Mouse (Mus musculus) embryonic facial prominence, embryonic 14.5 days (tissue): Measurements from ENCODE around the gene Acaa1b. TPM values are rescaled to one million over a fixed set of nuclear protein-coding genes. Genes with fewer than 3 reads are reported as not detected.

Experiments used
- ATAC-seq: fragments of 200-750 bp; cut with Nextera tagmentation; 2 replicates; pipeline ENCODE4 v1.8.0; 2017; ENCODE audit warnings: low read depth, moderate number of reproducible peaks, moderate TSS enrichment
- DNase-seq: peaks from one replicate; pipeline ENCODE4 v3.0.0-alpha.2; 2015; ENCODE audit warnings: low spot score
- H3K27ac ChIP-seq: fragments of 300-500 bp; sonication (generic); replicated peaks from 2 replicates; pipeline ENCODE4 v1.5.1; 2014; ENCODE audit warnings: low read depth, mild to moderate bottlenecking, low read length, moderate library complexity
- H3K27me3 ChIP-seq: fragments of 300-500 bp; sonication (generic); replicated peaks from 2 replicates; pipeline ENCODE4 v1.6.1; 2014; ENCODE audit warnings: low read length; ENCODE audit not compliant: control insufficient read depth, insufficient read depth
- H3K36me3 ChIP-seq: fragments of 300-500 bp; sonication (generic); 2 replicates; pipeline ENCODE4 v1.6.1; 2014; ENCODE audit warnings: low read length, mixed read lengths; ENCODE audit not compliant: control insufficient read depth, insufficient read depth
- H3K4me1 ChIP-seq: fragments of 300-500 bp; sonication (generic); 2 replicates; pipeline ENCODE4 v1.6.1; 2014; ENCODE audit warnings: antibody characterized with exemption, low read length; ENCODE audit not compliant: control insufficient read depth, insufficient read depth
- H3K4me2 ChIP-seq: fragments of 300-500 bp; sonication (generic); 2 replicates; pipeline ENCODE4 v1.6.1; 2014; ENCODE audit warnings: low read depth, mild to moderate bottlenecking, low read length, moderate library complexity, mixed read lengths
- H3K4me3 ChIP-seq: fragments of 300-500 bp; sonication (generic); 2 replicates; pipeline ENCODE4 v1.5.1; 2014; ENCODE audit warnings: low read depth, mild to moderate bottlenecking, low read length
- H3K9ac ChIP-seq: fragments of 300-500 bp; sonication (generic); 2 replicates; pipeline ENCODE4 v1.6.1; 2014; ENCODE audit warnings: low read depth, mild to moderate bottlenecking, low read length, moderate library complexity, mixed read lengths
- H3K9me3 ChIP-seq: fragments of 300-500 bp; sonication (generic); 2 replicates; pipeline ENCODE4 v1.6.1; 2016; ENCODE audit warnings: low read length; ENCODE audit not compliant: control insufficient read depth
- WGBS: fragments of 180-500 bp; shearing (Covaris S2); extraction: QIAGEN DNeasy Blood & Tissue Kit; methylation state at CpG from one replicate; pipeline ENCODE4 v1.1.7; 2014; 5-methylcytosine and 5-hydroxymethylcytosine counted together
- polyA plus RNA-seq: library from polyadenylated mRNA; unstranded; fragments of >200 nt; fragmentation: Nextera tagmentation; extraction: Ambion mirVana; gene quantifications from 2 replicates; pipeline ENCODE4 v1.2.1, GENCODE M21; 2014

The Acaa1b gene
- polyA plus RNA-seq, 1 experiment from 2014 or later: 1.9 TPM

GRCm38 (mm10) chr9:119179292-119179691 lies 22.4 kb upstream of the Acaa1b start:
- Histone ChIP-seq H3K4me3 (no peak overlapping the region), H3K36me3 (no peaks in the 10 kb centered on the region), H3K27me3 (no peaks in the 10 kb centered on the region), H3K9me3 (no peaks in the 10 kb centered on the region), H3K4me1 (peaks cover 5% of the 10 kb centered on the region; the same call in 1 of the 2 replicates), H3K4me2 (no peak overlapping the region), H3K9ac (no peak overlapping the region), H3K27ac (no peak overlapping the region)
- ATAC-seq: no peak
- 88% methylated on average over 11 of the region's 11 CpGs for WGBS
- no peak for DNase-seq

- Histone ChIP-seq H3K9ac (no peak overlapping the region), H3K27me3 (no peaks in the 10 kb centered on the region), H3K4me3 (no peak overlapping the region), H3K9me3 (no peaks in the 10 kb centered on the region), H3K4me2 (no peak overlapping the region), H3K4me1 (no peaks in the 10 kb centered on the region), H3K27ac (no peak overlapping the region), H3K36me3 (no peaks in the 10 kb centered on the region)
- DNase-seq (no peak), ATAC-seq (no peak)
- WGBS: 90% methylated on average over 2 of the region's 2 CpGs
These were observed 10.7 kb upstream of the Acaa1b start for GRCm38 (mm10) chr9:119167608-119168007.

GRCm38 (mm10) chr9:119165548-119165947 lies 8.7 kb upstream of the Acaa1b start:
- no peak for DNase-seq
- 89% methylated on average over 6 of the region's 6 CpGs for WGBS

GRCm38 (mm10) chr9:119164743-119165142 lies 7.8 kb upstream of the Acaa1b start:
- DNase-seq (no peak), ATAC-seq (no peak)
- Histone ChIP-seq H3K36me3 (no peaks in the 10 kb centered on the region), H3K4me2 (no peak overlapping the region), H3K4me3 (no peak overlapping the region), H3K9me3 (no peaks in the 10 kb centered on the region), H3K4me1 (no peaks in the 10 kb centered on the region), H3K27me3 (no peaks in the 10 kb centered on the region), H3K9ac (no peak overlapping the region), H3K27ac (no peak overlapping the region)
- WGBS: 78% methylated on average over 7 of the region's 7 CpGs

More at GRCm38 (mm10) chr9:119165548-119165947, 8.7 kb upstream of the Acaa1b start:
- Histone ChIP-seq H3K4me3 (no peak overlapping the region), H3K27me3 (no peaks in the 10 kb centered on the region), H3K4me2 (no peak overlapping the region), H3K27ac (no peak overlapping the region), H3K36me3 (no peaks in the 10 kb centered on the region), H3K9me3 (no peaks in the 10 kb centered on the region), H3K4me1 (no peaks in the 10 kb centered on the region), H3K9ac (no peak overlapping the region)
- no peak for ATAC-seq

GRCm38 (mm10) chr9:119160689-119161088 lies 3.8 kb upstream of the Acaa1b start:
- Histone ChIP-seq H3K27ac (no peak overlapping the region), H3K27me3 (peaks cover 7% of the 10 kb centered on the region; the same call in 1 of the 2 replicates), H3K9ac (no peak overlapping the region), H3K36me3 (no peaks in the 10 kb centered on the region), H3K9me3 (no peaks in the 10 kb centered on the region), H3K4me3 (no peak overlapping the region), H3K4me1 (no peaks in the 10 kb centered on the region), H3K4me2 (no peak overlapping the region)
- ATAC-seq: no peak
- no peak for DNase-seq
- WGBS: 67% methylated on average over 3 of the region's 3 CpGs

- Histone ChIP-seq H3K9me3 (no peaks in the 10 kb centered on the region), H3K4me3 (no peak within 1 kb of the TSS), H3K4me2 (no peak within 1 kb of the TSS), H3K27ac (no peak within 1 kb of the TSS), H3K36me3 (no peaks in the 10 kb centered on the region), H3K4me1 (no peaks in the 10 kb centered on the region), H3K9ac (no peak within 1 kb of the TSS), H3K27me3 (peaks cover 13% of the 10 kb centered on the region; the same call in 1 of the 2 replicates)
- DNase-seq (no peak), ATAC-seq (no peak)
- WGBS: 62% methylated on average over 4 of the region's 4 CpGs
These were observed 2.0 kb upstream of the Acaa1b start, which contains the start of gene Gm47289 for GRCm38 (mm10) chr9:119158861-119159260. Gm47289 (plus strand) TSS chr9:119159161.

GRCm38 (mm10) chr9:119155826-119156225 lies 1.1 kb downstream of the Acaa1b start:
- H3K4me2 ChIP-seq: peak overlapping the region; percentile 63
- no peaks in the 10 kb centered on the region for H3K4me1 ChIP-seq
- H3K36me3 ChIP-seq: no peaks in the 10 kb centered on the region
- no peaks in the 10 kb centered on the region for H3K9me3 ChIP-seq
- H3K27me3 ChIP-seq: peaks cover 13% of the 10 kb centered on the region; the same call in 1 of the 2 replicates
- WGBS: 39% methylated on average over 6 of the region's 7 CpGs
- H3K27ac ChIP-seq: no peak overlapping the region
- 0 out of 2 replicates have a peak, but pooled peaks have one; percentile 13 for ATAC-seq
- peak; percentile 32 for DNase-seq
- peak overlapping the region; percentile 50; the same call in 1 of the 2 replicates for H3K4me3 ChIP-seq
- 0 out of 2 replicates have a peak overlapping the region, but pooled peaks have one; percentile 43 for H3K9ac ChIP-seq

- Histone ChIP-seq H3K27me3 (peaks cover 13% of the 10 kb centered on the region; the same call in 1 of the 2 replicates), H3K9me3 (no peaks in the 10 kb centered on the region), H3K27ac (no peak overlapping the region), H3K4me1 (no peaks in the 10 kb centered on the region), H3K9ac (no peak overlapping the region), H3K36me3 (no peaks in the 10 kb centered on the region), H3K4me2 (no peak overlapping the region), H3K4me3 (no peak overlapping the region)
- ATAC-seq (no peak), DNase-seq (no peak)
- WGBS: 77% methylated on average over 8 of the region's 8 CpGs
These were observed 1.5 kb downstream of the Acaa1b start for GRCm38 (mm10) chr9:119155416-119155815.

GRCm38 (mm10) chr9:119151751-119152150 lies 5.1 kb downstream of the Acaa1b start:
- no peaks in the 10 kb centered on the region for H3K4me1 ChIP-seq
- H3K9ac ChIP-seq: no peak overlapping the region
- ATAC-seq (no peak), DNase-seq (no peak)
- WGBS: 46% methylated on average over 2 of the region's 2 CpGs
- peaks cover 11% of the 10 kb centered on the region; the same call in 1 of the 2 replicates for H3K27me3 ChIP-seq
- H3K27ac ChIP-seq: no peak overlapping the region
- no peak overlapping the region for H3K4me3 ChIP-seq
- H3K4me2 ChIP-seq: no peak overlapping the region
- no peaks in the 10 kb centered on the region for H3K36me3 ChIP-seq
- H3K9me3 ChIP-seq: no peaks in the 10 kb centered on the region
